12 mouse cellular contexts compared by ENCODE assay signal in the genomic region with DNA sequence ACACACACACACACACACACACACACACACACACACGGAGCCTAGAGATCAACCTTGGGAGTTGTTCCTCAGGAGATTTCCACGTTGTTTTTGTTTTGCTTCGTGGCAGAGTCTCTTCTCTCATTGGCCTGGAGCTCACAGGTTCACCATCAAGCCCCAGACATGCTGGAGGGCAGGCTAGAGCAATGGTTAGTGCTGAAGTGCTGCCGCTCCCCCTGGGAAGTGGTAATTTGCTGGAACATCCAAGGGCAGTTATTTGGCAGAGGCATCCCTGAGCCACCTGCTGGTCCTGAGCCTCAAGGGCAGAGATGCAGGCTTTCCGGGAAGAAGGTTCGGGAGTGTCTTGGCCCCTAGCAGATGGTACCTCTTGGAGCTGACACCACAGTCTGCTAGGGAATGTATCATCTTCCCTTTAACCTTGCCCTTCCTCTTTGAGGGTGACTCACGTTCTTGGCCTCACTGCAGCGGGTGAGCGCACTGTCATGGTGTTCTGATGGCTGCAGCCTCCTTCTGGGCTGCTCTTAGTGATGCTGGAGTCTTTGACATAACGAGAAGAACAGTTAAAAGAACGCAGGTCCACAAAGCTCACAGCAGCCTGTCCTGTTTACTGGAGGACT. TPM values are rescaled to one million over a fixed set of nuclear protein-coding genes. Genes with fewer than 3 reads are reported as not detected.
DNase-seq lines count a peak whose midpoint lies in the region; ATAC-seq and TF ChIP-seq lines count a peak whose summit lies in the region.
"Had no signal": no experiment of that assay in that cellular context is flagged by ENCODE, and none has a peak within 500 bp of the region (broad histone marks: within the 10 kb centered on the region; RNA-seq: fewer than 3 reads in every experiment).

No protein-coding gene starts in this region.

- H3K36me3 ChIP-seq in forebrain, embryonic 13.5 days (ENCODE audit: poor library complexity, severe bottlenecking) = no peaks in the 10 kb centered on the region
- H3K36me3 ChIP-seq in forebrain, postnatal 0 days (ENCODE audit: insufficient read depth) = no peaks in the 10 kb centered on the region
- H3K36me3 ChIP-seq in midbrain, embryonic 12.5 days = no peaks in the 10 kb centered on the region
- no peaks in the 10 kb centered on the region for H3K36me3 ChIP-seq in midbrain, postnatal 0 days (ENCODE audit: insufficient read depth, low read length)
- H3K36me3 ChIP-seq in neural tube, embryonic 15.5 days = no peaks in the 10 kb centered on the region
- H3K36me3 ChIP-seq: limb, embryonic 12.5 days had no signal

- peaks cover 32% of the 10 kb centered on the region for H3K4me1 ChIP-seq in forebrain, embryonic 13.5 days
- H3K4me1 ChIP-seq in forebrain, postnatal 0 days (ENCODE audit: insufficient read depth) = peaks cover 12% of the 10 kb centered on the region; the same call in 1 of the 2 replicates
- H3K4me1 ChIP-seq in midbrain, embryonic 12.5 days = peaks cover 23% of the 10 kb centered on the region
- H3K4me1 ChIP-seq in midbrain, postnatal 0 days (ENCODE audit: insufficient read depth, low read length) = peaks cover 7% of the 10 kb centered on the region; the same call in 1 of the 2 replicates
- peaks cover 26% of the 10 kb centered on the region for H3K4me1 ChIP-seq in neural tube, embryonic 15.5 days

- no peak for TF ChIP-seq CTCF in forebrain, postnatal 0 days (IDR thresholded peaks at IDR 0.05; ENCODE audit: low read depth)
- no peak for TF ChIP-seq CTCF in midbrain, postnatal 0 days (IDR thresholded peaks at IDR 0.05)

- H3K4me3 ChIP-seq in forebrain, embryonic 13.5 days = no peak overlapping the region
- H3K4me3 ChIP-seq in forebrain, postnatal 0 days (ENCODE audit: low read depth, low read length) = no peak overlapping the region
- H3K4me3 ChIP-seq in midbrain, embryonic 12.5 days = no peak overlapping the region
- H3K4me3 ChIP-seq in midbrain, postnatal 0 days (ENCODE audit: low read depth, low read length) = no peak overlapping the region
- H3K4me3 ChIP-seq in neural tube, embryonic 15.5 days (replicated peaks) = no peak overlapping the region
- H3K4me3 ChIP-seq: limb, embryonic 12.5 days had no signal

- no peak overlapping the region for H3K4me2 ChIP-seq in forebrain, embryonic 13.5 days
- no peak overlapping the region for H3K4me2 ChIP-seq in forebrain, postnatal 0 days (ENCODE audit: low read depth)
- H3K4me2 ChIP-seq in midbrain, embryonic 12.5 days (replicated peaks) = no peak overlapping the region
- H3K4me2 ChIP-seq in midbrain, postnatal 0 days (ENCODE audit: low read depth, low read length, poor library complexity, severe bottlenecking) = no peak overlapping the region
- no peak overlapping the region for H3K4me2 ChIP-seq in neural tube, embryonic 15.5 days
- H3K4me2 ChIP-seq: heart, embryonic 11.5 days; limb, embryonic 12.5 days had no signal

- no peak for ATAC-seq in forebrain, embryonic 13.5 days
- no peak for ATAC-seq in forebrain, postnatal 0 days
- ATAC-seq in midbrain, embryonic 12.5 days (ENCODE audit: low FRiP score, low read depth) = no peak
- no peak for ATAC-seq in midbrain, postnatal 0 days (ENCODE audit: low FRiP score)
- ATAC-seq in neural tube, embryonic 15.5 days (ENCODE audit: low FRiP score) = no peak
- ATAC-seq in megakaryocyte-erythroid progenitor cell, adult 5-6 weeks (replicated peaks; ENCODE audit: low FRiP score, low TSS enrichment, poor library complexity, severe bottlenecking) = no peak

- 80% methylated on average over 11 of the region's 11 CpGs for WGBS in forebrain, embryonic 13.5 days
- 67% methylated on average over 11 of the region's 11 CpGs for WGBS in forebrain, postnatal 0 days
- WGBS in midbrain, embryonic 12.5 days = 87% methylated on average over 11 of the region's 11 CpGs
- WGBS in midbrain, postnatal 0 days = 73% methylated on average over 11 of the region's 11 CpGs
- WGBS in neural tube, embryonic 15.5 days = 70% methylated on average over 11 of the region's 11 CpGs

- no peak overlapping the region for H3K9ac ChIP-seq in forebrain, embryonic 13.5 days
- no peak overlapping the region for H3K9ac ChIP-seq in forebrain, postnatal 0 days
- no peak overlapping the region for H3K9ac ChIP-seq in midbrain, embryonic 12.5 days (replicated peaks)
- H3K9ac ChIP-seq in midbrain, postnatal 0 days (replicated peaks; ENCODE audit: low read length, poor library complexity, severe bottlenecking) = no peak overlapping the region
- no peak overlapping the region for H3K9ac ChIP-seq in neural tube, embryonic 15.5 days (replicated peaks)
- H3K9ac ChIP-seq: limb, embryonic 12.5 days had no signal

- DNase-seq in forebrain, postnatal 0 days = no peak
- no peak for DNase-seq in midbrain, postnatal 0 days (ENCODE audit: low spot score)
- peak; percentile 62 for DNase-seq in adrenal gland, postnatal 25 days
- DNase-seq: cerebellum, adult 11-12 months; lung, adult 18-20 months had no signal

- H3K27me3 ChIP-seq in forebrain, embryonic 13.5 days = no peaks in the 10 kb centered on the region
- H3K27me3 ChIP-seq in forebrain, postnatal 0 days (ENCODE audit: insufficient read depth, low read length) = no peaks in the 10 kb centered on the region
- no peaks in the 10 kb centered on the region for H3K27me3 ChIP-seq in midbrain, embryonic 12.5 days
- H3K27me3 ChIP-seq in midbrain, postnatal 0 days (ENCODE audit: insufficient read depth, low read length) = no peaks in the 10 kb centered on the region
- H3K27me3 ChIP-seq in neural tube, embryonic 15.5 days (replicated peaks) = no peaks in the 10 kb centered on the region
- H3K27me3 ChIP-seq: limb, embryonic 12.5 days had no signal

- 0 out of 2 replicates have a peak, but pooled peaks cover 4% of the 10 kb centered on the region for H3K9me3 ChIP-seq in forebrain, embryonic 13.5 days (replicated peaks)
- no peaks in the 10 kb centered on the region for H3K9me3 ChIP-seq in forebrain, postnatal 0 days (ENCODE audit: low read length)
- no peaks in the 10 kb centered on the region for H3K9me3 ChIP-seq in midbrain, embryonic 12.5 days
- H3K9me3 ChIP-seq in midbrain, postnatal 0 days (ENCODE audit: low read length) = no peaks in the 10 kb centered on the region
- no peaks in the 10 kb centered on the region for H3K9me3 ChIP-seq in neural tube, embryonic 15.5 days (replicated peaks)
- H3K9me3 ChIP-seq: limb, embryonic 12.5 days had no signal

- H3K27ac ChIP-seq in forebrain, embryonic 13.5 days = peak overlapping the region; percentile 75
- no peak overlapping the region for H3K27ac ChIP-seq in forebrain, postnatal 0 days (ENCODE audit: low read depth, low read length)
- peak overlapping the region; percentile 52; the same call in 1 of the 2 replicates for H3K27ac ChIP-seq in midbrain, embryonic 12.5 days (replicated peaks)
- no peak overlapping the region for H3K27ac ChIP-seq in midbrain, postnatal 0 days (ENCODE audit: low read depth, low read length)
- H3K27ac ChIP-seq in neural tube, embryonic 15.5 days (replicated peaks) = peak overlapping the region; percentile 74
- H3K27ac ChIP-seq: kidney, postnatal 0 days had no signal

RNA-seq across cellular contexts. Expression of gene Ncor2, which starts 25.3 kb away (rescaled TPM):
- polyA plus RNA-seq in forebrain, embryonic 13.5 days (2015; fragmentation: Nextera tagmentation; extraction: Ambion mirVana) = 25.6 and 27.3 TPM in 2 replicates
- total RNA-seq in forebrain, postnatal 0 days (2014; rRNA removed) = 12.7 and 13.4 TPM in 2 replicates
- 11.6 and 16.8 TPM in 2 replicates for polyA plus RNA-seq in forebrain, postnatal 0 days (2015; fragmentation: Nextera tagmentation; extraction: Ambion mirVana)
- 24.5 and 25.1 TPM in 2 replicates for polyA plus RNA-seq in midbrain, embryonic 12.5 days (2016; fragmentation: Nextera tagmentation; extraction: Ambion mirVana)
- 22.8 and 37.8 TPM in 2 replicates for total RNA-seq in midbrain, postnatal 0 days (2014; rRNA removed)
- 15.5 and 17.8 TPM in 2 replicates for polyA plus RNA-seq in midbrain, postnatal 0 days (2015; fragmentation: Nextera tagmentation; extraction: Ambion mirVana)
- 316 and 358 TPM in 2 replicates for total RNA-seq in adrenal gland, postnatal 25 days (2021)
- 24.2 and 28.5 TPM in 2 replicates for polyA plus RNA-seq in neural tube, embryonic 15.5 days (2015; fragmentation: Nextera tagmentation; extraction: Ambion mirVana)
- total RNA-seq in megakaryocyte-erythroid progenitor cell, adult 5-6 weeks (2014; fragmentation: Nextera tagmentation) = 48.7 and 54.4 TPM in 2 replicates
- 4.8 and 6.7 TPM in 2 replicates for total RNA-seq in megakaryocyte-erythroid progenitor cell, adult 5-6 weeks (2017)

Comparison
In these comparisons a context has a peak if more than half of its experiments do, and no peak if none do; other contexts are left out.
1. H3K27ac ChIP-seq: peak in forebrain, embryonic 13.5 days (single experiment), midbrain, embryonic 12.5 days (single experiment) and neural tube, embryonic 15.5 days (single experiment); none in forebrain, postnatal 0 days (single experiment) and midbrain, postnatal 0 days (single experiment).